Mouse (Mus musculus) layer of hippocampus, adult 8-10 months (tissue): Measurements from ENCODE around the gene Trp53i11. TPM values are rescaled to one million over a fixed set of nuclear protein-coding genes. Genes with fewer than 3 reads are reported as not detected.

Experiments
- DNase-seq, 2 experiments: peaks; one replicate each; pipeline ENCODE4 v3.0.0; 2022; ENCODE audit warnings: low spot score in 2 of 2
- total RNA-seq, 4 experiments: library from RNA; stranded (reverse); gene quantifications; 2 replicates each; pipeline ENCODE4 v1.2.4; 2022

Gene Trp53i11
- total RNA-seq, 4 experiments from 2014 or later: 65.0 to 87.9 (median 80.4) TPM

DNA sequence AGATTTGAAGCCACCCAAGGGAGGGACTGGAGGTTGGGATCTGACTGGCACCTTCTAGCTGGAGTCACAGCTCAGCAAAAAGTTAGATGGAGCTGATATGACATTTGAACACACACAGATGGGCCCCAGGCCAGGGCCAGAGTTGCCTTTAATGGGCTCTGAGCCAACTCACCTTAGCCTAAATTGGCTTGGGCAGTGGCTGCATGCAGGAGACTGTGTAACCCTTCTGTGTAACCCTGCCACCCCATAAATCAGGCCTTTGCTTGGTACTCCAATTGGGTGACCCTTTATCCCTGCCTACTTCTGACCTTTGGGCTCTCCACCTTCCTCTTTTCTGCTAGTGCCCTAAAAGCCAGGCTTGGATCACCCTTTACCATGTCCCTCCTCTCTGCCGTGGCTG is 49.7 kb downstream of the Trp53i11 start:
- no peak for DNase-seq

DNA sequence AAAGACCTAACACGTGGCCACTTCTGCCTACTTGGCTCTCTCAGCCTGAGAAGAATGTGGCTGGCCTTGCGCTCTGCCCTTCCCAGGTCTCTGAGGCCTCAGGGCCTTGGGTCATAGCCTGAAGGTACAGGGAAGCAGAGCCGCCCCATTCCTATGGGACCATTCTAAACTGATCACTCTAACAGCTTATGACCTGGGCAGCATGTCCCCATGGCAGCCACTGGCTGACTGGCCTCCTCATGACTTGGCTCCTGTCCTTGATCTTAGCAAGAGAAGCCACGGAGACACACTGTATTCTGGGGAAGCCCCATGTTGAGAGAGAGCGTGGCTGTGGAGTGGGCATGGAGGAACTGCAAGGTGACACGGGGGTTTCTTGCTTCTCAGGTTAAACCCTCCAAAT is 51.5 kb downstream of the Trp53i11 start:
- DNase-seq: no peak

DNA sequence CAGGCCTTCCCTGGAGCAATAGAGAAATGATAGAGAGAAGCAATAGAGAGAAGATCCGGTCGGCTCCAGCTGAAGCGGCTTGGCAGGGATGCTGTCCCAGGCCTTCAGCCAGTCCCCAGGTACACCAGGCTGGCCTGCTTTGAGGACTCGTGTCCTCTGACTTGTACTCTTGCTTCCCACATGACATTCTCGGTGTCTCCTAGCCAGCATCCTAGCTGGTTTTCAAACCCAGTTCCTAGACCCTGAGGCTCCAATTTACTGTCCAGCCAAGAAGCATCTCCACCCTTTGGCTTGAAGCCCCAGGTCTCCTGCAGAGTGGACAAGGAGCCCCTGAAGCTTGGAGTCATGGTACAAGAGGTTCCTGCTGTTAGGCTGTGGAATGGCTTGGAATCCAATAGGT is 54.8 kb downstream of the Trp53i11 start:
- no peak for DNase-seq

DNA sequence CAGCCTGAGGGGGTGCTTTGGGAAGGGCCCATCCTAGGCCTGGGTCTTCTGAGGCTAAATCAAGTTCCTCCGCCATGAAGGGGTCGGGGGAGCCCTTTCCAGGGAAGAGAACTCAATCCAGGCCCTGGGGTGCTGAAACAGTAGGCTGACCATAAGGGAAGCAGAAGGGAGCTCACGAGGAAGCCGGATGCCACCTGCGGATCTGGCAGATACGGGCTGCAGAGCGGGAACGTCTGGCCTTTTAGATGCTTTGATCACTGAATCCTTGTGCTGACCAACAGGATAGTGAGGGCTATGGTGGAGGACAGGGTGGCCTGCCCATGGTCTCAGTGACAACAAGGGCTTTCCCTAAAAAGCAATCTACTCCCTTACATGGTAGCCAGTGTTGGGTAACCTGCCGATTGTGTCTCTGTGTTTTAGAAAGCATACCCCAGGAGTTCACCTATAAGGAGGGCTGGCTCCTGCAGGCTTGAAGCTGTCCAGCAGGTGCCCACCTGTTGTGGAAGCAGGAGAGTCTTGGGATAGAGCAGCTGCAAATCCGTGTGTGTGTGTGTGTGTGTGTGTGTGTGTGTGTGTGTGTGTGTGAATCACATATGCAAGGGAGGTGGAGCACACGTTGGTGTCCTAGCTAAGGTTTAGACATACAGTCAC is 56.2 kb downstream of the Trp53i11 start:
- no peak for DNase-seq

DNA sequence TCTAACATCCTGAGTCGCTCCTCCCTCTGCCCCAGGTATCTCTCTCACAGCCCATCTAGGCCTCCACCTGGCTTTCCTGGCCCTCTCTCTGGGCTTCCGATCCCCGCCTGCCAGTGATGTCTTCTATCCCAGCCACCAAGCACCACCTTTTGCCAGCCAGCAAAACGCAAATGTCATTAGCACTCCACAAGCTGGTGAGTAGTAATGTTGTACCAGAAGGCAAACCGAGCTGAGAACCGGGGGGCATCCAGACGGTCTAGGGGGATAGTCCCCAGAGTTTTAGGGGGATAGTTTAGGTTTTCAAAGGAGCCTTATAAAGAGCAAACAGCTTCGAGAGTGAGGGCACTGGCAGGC is 56.7 kb downstream of the Trp53i11 start:
- peak in 1 of 2 experiments; percentile 17 for DNase-seq

DNA sequence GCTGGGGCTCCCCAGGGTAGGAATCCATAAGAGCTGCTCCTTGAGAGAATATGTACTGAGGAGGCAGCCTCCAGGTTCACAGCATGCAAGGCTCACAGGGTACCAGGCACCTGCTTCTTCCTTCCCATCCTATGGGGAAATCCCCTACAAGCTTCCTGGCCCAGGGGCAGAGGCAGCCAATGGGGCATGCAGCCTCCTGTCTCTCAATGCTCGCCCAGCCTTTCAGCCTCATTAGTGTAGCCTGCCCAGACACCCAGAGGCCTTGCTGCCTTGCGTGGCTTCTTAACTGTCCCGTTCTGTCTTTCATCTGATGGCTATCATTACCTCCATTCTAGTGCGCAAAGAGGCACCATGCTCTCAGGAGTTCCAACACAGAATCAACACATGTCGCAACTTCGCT is 61.7 kb downstream of the Trp53i11 start:
- DNase-seq: no peak

DNA sequence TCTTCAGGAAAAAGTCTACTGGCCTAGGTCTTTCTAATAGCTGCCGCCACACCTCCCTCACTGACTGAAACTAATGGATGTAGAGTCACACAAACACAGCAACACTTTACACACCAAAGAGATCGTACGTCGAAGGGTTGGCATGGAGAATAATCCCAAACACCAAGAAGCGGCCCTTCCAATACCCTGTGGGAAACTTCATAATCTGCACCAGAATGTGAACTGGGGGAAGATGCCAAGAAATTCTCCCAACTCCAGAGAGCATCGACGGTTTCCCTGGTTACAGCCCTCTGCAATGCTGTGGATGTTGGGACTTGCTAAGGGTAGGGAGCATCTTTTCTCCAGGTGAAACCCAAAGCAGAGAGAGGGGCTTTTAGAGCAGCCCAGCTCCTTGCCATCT is 63.3 kb downstream of the Trp53i11 start:
- DNase-seq: no peak

Other genes with a start within 250 kb of the Trp53i11 start
- gene Prdm11, start 141.4 kb upstream of the Trp53i11 start, total RNA-seq: 10 to 100 TPM; 23.7 to 29.5 (median 26.6) TPM
- 10 to 100 TPM; 20.9 to 31.4 (median 27.3) TPM for gene Tspan18, start 147.0 kb downstream of the Trp53i11 start, total RNA-seq